Mouse (Mus musculus): Measurements from ENCODE around the gene Nrxn2.

The Nrxn2 gene

GRCm38 (mm10) chr19:6560246-6560815 is 141.8 kb downstream of the Nrxn2 start:
- DNase-seq (ENCODE audit: inconsistent age in 2 of 2, low spot score in 1 of 2) = no peak

- no peak for DNase-seq (ENCODE audit: inconsistent age in 2 of 2, low spot score in 1 of 2)
Observed at GRCm38 (mm10) chr19:6565136-6565535, 146.6 kb downstream of the Nrxn2 start.

- peak; percentile 27 to 67 for DNase-seq (ENCODE audit: inconsistent age in 2 of 2, low spot score in 1 of 2)
Observed at GRCm38 (mm10) chr19:6566450-6566849, 147.9 kb downstream of the Nrxn2 start.

GRCm38 (mm10) chr19:6569021-6569420 is 150.5 kb downstream of the Nrxn2 start:
- no peak for DNase-seq (ENCODE audit: inconsistent age in 2 of 2, low spot score in 1 of 2)

- DNase-seq (ENCODE audit: inconsistent age in 2 of 2, low spot score in 1 of 2) = no peak
Observed at GRCm38 (mm10) chr19:6569561-6569960, 151.0 kb downstream of the Nrxn2 start.

- no peak for DNase-seq (ENCODE audit: inconsistent age in 2 of 2, low spot score in 1 of 2)
Observed at GRCm38 (mm10) chr19:6571476-6571875, 152.9 kb downstream of the Nrxn2 start.

- no peak for DNase-seq (ENCODE audit: inconsistent age in 2 of 2, low spot score in 1 of 2)
Observed at GRCm38 (mm10) chr19:6572001-6572400, 153.5 kb downstream of the Nrxn2 start.
